Mouse (Mus musculus) adrenal gland (tissue): ENCODE results near the gene Olfr571.

Experiments
- intact Hi-C: fragments of 180-260 bp; cut with DNase I; formaldehyde crosslinking; loops from one replicate; pipeline ENCODE4 v1.15.1; 2025
- long read RNA-seq, 2 experiments: library from polyadenylated mRNA; unstranded; transcript quantifications; one replicate each; pipeline ENCODE4 v2.0.0; 2020; ENCODE audit warnings: borderline replicate concordance in 1 of 2; ENCODE audit not compliant: insufficient replicate concordance in 1 of 2

Olfr571 gene
- long read RNA-seq, experiment 1, result 0 reads
- long read RNA-seq, experiment 2, result 0 reads

- intact Hi-C loops, result loop anchor here (5.0 kb wide), 3 partner anchors 220 to 405 kb away; partner anchors contain the start of gene Olfr557
Observed at GRCm38 (mm10) chr7:102917032-102917875, at the start of gene Olfr571. Olfr571 (minus strand) TSS chr7:102917536.

- intact Hi-C loops, result no loop called here
Observed at GRCm38 (mm10) chr7:102962360-102962759, 45.0 kb upstream of the Olfr571 start, which contains the start of gene Olfr576. Olfr576 (plus strand) TSS chr7:102962660.

GRCm38 (mm10) chr7:102958593-102958992, 41.3 kb upstream of the Olfr571 start, which contains the start of gene Olfr575:
Olfr575 (minus strand) TSS chr7:102958775.
- intact Hi-C loops, result no loop called here

- intact Hi-C loops, result no loop called here
Observed at GRCm38 (mm10) chr7:102958137-102958536, 40.8 kb upstream of the Olfr571 start.

- intact Hi-C loops, result no loop called here
Observed at GRCm38 (mm10) chr7:102950732-102951131, 33.4 kb upstream of the Olfr571 start.

- intact Hi-C loops, result no loop called here
Observed at GRCm38 (mm10) chr7:102948167-102948566, 30.8 kb upstream of the Olfr571 start, which contains the start of gene Olfr574. Olfr574 (plus strand) TSS chr7:102948467.

- intact Hi-C loops, result no loop called here
Observed at GRCm38 (mm10) chr7:102943417-102943816, 26.1 kb upstream of the Olfr571 start.

GRCm38 (mm10) chr7:102942475-102942874, 25.1 kb upstream of the Olfr571 start, which contains the start of gene Olfr573-ps1:
Olfr573-ps1 (minus strand) TSS chr7:102942575.
- intact Hi-C loops, result no loop called here

GRCm38 (mm10) chr7:102927105-102927504, 9.8 kb upstream of the Olfr571 start:
- intact Hi-C loops, result no loop called here

- intact Hi-C loops, result no loop called here
Observed at GRCm38 (mm10) chr7:102924109-102924508, 6.8 kb upstream of the Olfr571 start, which contains the start of gene Olfr572. Olfr572 (plus strand) TSS chr7:102924409.

- intact Hi-C loops, result loop anchor here (5.0 kb wide), 3 partner anchors 222 to 407 kb away; partner anchors contain the start of gene Olfr557
Observed at GRCm38 (mm10) chr7:102919632-102920031, 2.3 kb upstream of the Olfr571 start.

- intact Hi-C loops, result loop anchor here (5.0 kb wide), 3 partner anchors 219 to 404 kb away; partner anchors contain the start of gene Olfr557
Observed at GRCm38 (mm10) chr7:102916405-102916804, 931 bp downstream of the Olfr571 start.

GRCm38 (mm10) chr7:102915261-102915660, 2.1 kb downstream of the Olfr571 start:
- intact Hi-C loops, result loop anchor here (5.0 kb wide), 3 partner anchors 218 to 403 kb away; partner anchors contain the start of gene Olfr557

GRCm38 (mm10) chr7:102890782-102891181, 26.6 kb downstream of the Olfr571 start, which contains the start of gene Olfr569:
Olfr569 (minus strand) TSS chr7:102890882.
- intact Hi-C loops, result no loop called here

- intact Hi-C loops, result no loop called here
Observed at GRCm38 (mm10) chr7:102876822-102877221, 40.5 kb downstream of the Olfr571 start, which contains the start of gene Olfr568. Olfr568 (plus strand) TSS chr7:102877122.

GRCm38 (mm10) chr7:102858665-102859064, 58.7 kb downstream of the Olfr571 start, which contains the start of gene Olfr566:
Olfr566 (minus strand) TSS chr7:102858765.
- intact Hi-C loops, result no loop called here

GRCm38 (mm10) chr7:102855807-102856206, 61.5 kb downstream of the Olfr571 start:
- intact Hi-C loops, result no loop called here
